Mouse (Mus musculus): ENCODE results near the gene Pknox2.
A peak's percentile ranks its signal among the peaks of the same experiment; 100 is the strongest.

Pknox2 gene

GRCm38 (mm10) chr9:36942561-36942960, 204.6 kb downstream of the Pknox2 start:
- no peak for DNase-seq (ENCODE audit: low spot score)

- DNase-seq (ENCODE audit: low spot score): no peak
These were observed 205.1 kb downstream of the Pknox2 start for GRCm38 (mm10) chr9:36942131-36942530.

DNA sequence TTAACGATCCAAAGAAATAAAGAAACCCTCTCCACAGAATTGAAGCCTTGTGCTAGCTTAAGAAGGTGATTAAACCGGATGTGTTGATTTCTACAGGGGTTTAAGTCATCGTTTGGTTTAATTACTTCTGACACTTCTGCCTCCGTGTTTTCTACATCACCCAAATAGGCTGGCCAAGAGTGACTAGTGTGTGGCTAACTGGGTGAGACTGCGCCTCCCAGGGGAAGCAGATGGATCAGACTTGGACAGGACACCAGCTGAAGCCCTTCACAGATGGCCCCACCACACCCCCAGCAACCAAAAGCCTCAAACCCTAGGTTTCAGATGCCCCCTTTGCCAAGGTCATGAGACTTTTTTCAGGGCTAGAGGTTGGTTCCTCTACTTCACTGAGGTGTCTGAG, 205.6 kb downstream of the Pknox2 start:
- DNase-seq (ENCODE audit: low spot score): no peak

- no peak for DNase-seq (ENCODE audit: low spot score)
These were observed 208.6 kb downstream of the Pknox2 start for GRCm38 (mm10) chr9:36938601-36939078.

GRCm38 (mm10) chr9:36933813-36934493, 213.3 kb downstream of the Pknox2 start:
- DNase-seq (ENCODE audit: low spot score): peak; percentile 55

DNA sequence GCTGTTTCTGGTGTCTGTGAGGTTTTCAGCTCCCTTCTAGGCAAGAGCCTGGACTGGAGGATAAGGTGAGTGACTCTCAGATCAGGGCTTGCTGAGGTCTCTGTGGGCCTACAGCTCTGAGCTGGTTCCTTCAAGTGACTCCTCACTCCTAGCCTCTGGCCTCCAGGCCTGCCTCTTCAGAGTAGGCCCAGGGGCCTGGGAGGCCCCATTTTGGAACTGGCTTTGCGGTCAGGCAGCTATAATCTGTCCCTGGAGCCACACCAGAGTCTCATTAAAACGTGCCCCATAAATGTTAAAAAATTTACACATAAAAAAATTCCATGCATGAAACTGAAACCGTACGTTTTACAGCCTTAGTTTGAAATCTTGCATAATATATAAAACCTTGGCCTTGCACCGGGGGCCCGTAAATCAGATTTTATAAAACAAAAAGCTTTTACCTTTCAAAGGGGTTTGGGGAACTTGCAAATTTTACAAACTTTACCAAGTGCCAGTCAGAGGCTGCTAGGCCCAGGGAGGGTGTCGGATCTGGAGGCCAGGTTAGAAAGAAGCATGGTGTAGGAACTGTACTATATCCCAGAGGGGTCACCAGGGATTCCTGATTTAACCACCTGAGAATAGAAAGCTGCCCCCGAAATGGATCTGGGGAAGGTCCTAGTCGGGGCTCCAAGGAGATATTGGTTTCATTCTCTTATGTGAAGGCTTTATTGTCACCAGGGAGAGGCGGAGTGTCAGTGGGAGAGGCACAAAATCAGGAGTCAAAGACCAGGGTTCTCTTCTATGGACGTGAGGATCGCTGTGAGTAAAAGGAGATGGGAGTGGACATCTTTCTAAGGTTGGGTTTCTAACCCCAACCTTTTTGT, 214.0 kb downstream of the Pknox2 start:
- no peak for DNase-seq (ENCODE audit: low spot score)

DNA sequence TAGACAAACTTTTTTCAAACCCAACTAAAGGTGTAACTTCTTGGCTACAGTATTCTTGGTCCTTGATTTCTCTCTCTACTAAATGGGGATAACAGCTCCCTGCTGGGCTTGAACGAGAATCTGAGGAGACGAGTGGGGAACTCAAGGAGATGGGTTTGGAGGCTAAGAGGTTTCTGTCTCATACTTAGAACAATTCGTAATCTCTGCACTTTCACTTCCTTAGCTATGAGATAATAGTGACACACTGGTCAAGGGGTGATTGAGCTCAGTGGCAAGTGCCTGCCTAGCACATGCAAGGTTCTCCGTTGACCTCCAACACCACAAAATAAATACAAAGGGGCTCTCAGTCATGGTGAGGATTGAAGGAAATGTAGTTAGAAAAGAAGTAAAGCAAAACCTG, 215.6 kb downstream of the Pknox2 start:
- DNase-seq (ENCODE audit: low spot score): no peak

DNA sequence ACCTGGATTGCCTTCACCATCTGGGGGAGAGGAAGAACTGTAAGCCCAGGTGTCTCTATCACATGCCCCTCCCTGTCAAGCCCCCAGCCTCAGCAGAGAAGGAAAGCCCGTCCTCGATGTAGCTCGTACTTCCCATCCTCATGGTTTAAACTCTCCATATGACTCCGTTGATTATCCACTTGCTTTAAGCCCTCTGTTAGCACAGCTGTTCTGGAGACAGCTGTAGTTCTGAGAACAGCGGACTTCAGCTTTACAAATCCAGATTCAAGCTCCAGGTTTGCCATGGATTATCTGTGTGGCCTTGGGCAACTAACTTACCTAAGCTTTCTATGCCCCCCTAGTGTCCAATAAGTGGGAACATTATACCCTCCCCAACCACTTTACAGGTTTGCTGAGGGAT, 223.5 kb downstream of the Pknox2 start:
- DNase-seq (ENCODE audit: low spot score): no peak

- DNase-seq (ENCODE audit: low spot score): no peak
These were observed 225.3 kb downstream of the Pknox2 start for GRCm38 (mm10) chr9:36921718-36922415.

DNA sequence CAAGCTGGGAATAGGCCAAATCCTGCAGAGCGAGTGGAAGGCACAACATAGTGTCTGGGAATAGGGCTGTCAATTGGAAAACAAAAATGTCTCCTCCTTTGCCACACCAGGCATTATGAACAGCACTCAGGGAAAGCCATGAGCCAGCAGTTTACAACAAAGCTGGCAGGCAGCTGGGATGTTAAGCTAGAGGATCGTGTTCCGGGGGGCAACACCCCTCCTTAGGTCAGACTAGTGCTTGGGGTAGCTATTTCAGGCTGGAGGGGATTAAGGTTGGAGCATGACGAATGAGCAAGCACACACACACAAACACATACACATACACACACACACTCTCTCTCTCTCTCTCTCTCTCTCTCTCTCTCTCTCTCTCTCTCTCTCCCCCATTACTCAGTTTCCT, 227.7 kb downstream of the Pknox2 start:
- no peak for DNase-seq (ENCODE audit: low spot score)

DNA sequence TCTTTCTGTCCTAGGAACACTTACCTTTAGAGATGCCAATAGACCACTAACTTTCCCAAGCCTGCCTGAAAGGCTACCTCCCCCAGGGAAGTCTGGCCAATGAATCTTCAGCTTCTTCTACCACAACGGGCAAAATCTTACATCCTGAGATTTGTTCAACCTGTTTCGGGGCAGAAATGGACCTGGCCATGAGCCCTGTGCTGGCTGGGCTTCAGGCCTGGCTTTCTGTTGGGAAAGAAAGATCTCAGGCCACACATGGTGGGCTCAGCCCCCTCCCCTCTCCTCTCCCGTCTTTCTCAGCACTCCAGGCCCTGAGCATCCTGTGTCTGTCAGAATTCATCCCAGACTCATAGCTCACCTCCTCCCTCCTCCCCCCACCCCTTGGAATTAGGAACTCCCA, 228.6 kb downstream of the Pknox2 start:
- DNase-seq (ENCODE audit: low spot score): no peak

- peak; percentile 36 for DNase-seq (ENCODE audit: low spot score)
These were observed 230.3 kb downstream of the Pknox2 start for GRCm38 (mm10) chr9:36916915-36917314.

- DNase-seq (ENCODE audit: low spot score): peak; percentile 53
These were observed 230.8 kb downstream of the Pknox2 start for GRCm38 (mm10) chr9:36916362-36916761.

GRCm38 (mm10) chr9:36905452-36905851, 241.8 kb downstream of the Pknox2 start:
- DNase-seq (ENCODE audit: low spot score): no peak

DNA sequence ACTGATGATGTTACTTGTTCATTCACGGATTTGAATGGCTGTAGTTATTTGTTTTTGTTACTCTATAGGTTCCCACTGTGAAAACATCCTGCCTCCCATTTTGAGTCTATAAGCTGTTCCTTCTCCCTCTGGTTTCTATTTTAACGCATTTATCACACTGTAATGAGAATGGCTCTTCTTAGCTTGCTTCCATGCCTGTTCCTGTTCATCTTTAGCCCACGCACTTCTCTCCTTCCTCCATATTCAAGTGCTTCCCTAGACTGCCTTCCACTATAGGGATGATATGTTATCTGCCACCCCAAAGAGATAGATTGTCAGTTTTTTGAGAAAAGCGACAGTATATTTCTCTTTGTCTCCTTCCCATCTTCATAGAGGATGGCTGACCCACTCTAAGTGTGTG, 246.7 kb downstream of the Pknox2 start:
- no peak for DNase-seq (ENCODE audit: low spot score)

DNA sequence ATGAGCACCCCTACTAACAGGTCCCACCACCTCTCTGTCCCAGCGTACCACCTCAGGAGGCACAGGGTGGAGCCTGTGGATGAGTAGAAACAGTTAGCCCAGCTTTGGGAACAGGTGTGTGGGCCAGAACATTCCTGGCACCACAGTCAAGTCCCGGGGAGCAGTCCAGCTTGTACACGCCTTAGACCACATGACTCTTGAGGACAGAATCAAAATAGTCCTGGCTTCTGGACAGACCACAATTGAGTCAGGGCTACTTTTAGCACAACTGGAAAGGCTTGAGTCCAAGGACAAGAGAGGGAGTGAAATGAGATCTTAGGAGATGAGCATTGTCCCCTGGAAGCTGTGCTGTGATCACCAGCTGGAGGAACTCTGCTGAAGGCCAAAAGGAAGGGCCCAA, 248.6 kb downstream of the Pknox2 start:
- no peak for DNase-seq (ENCODE audit: low spot score)

DNA sequence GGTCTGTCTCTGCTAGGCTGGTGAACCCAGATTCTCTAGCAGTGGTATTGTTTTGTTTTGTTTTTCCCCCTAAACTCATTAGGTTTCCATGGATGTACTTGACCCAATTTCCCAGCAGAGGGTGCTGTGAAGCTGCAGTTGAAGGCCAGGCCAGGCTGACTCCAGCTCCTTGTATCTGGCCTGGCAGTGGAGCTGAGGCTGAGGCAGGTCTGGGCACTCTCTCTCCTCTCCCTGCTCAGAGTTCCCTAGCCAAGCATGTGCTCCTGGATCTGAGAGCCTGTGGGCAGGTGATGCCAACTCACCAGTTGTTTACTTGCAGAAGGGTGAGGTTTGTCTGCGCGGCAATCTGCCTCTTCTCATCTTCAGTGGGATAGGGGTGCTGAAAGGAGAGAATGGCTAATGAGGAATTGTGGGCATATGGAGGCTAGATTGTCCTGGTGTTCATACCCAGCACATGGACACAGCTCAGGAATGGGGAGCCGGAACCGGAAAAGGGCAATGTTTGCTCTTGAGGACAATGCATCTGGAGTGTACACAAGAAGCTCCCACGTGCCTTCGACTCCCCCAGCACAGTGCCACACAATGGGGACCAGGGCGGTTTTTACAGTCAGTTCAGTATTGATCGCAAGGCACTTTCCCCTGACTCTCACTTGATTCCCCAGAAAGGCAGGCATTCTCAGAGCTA, 252.1 kb downstream of the Pknox2 start:
- no peak for DNase-seq (ENCODE audit: low spot score)

DNA sequence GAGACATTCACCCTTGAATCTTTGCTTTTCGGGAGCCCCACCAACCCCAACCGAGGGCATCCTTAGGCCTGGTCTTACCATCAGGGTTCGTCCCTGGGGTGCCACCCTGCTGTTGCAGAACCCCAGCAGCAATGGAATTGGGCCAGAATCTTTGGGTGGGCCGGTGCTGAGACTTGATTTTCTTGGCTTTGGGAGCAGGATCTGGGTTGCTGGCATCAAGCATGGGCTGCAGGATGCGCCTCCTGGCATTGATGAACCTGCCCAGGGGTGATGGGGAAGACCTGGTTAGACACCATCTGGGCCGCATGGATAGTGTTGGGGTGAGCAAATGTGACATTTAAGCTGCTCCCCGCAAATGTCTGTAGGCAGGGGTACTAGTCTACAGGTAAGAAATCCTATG, 253.0 kb downstream of the Pknox2 start:
- DNase-seq (ENCODE audit: low spot score): no peak

GRCm38 (mm10) chr9:36893413-36893990, 253.7 kb downstream of the Pknox2 start:
- no peak for DNase-seq (ENCODE audit: low spot score)

DNA sequence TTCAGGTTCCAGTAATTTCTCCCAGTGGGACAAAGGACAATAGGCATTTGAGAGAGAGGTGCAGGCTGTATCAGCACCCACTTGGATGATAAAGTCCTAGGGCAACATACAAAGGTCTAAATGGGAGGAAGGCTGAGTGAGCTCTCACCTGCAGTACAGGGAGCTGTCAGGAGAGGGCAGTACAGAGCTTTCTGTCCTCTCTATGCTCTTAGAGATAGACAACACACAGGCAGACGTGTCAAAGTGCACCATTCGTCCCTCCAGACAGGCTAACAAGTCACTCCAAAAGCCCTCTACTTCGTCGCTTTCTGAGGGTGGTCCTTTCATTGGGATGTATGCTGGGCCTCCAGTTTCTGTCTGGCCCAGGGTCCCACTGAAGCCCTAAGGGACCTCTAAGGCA, 256.7 kb downstream of the Pknox2 start:
- DNase-seq (ENCODE audit: low spot score): no peak

- no peak for DNase-seq (ENCODE audit: low spot score)
These were observed 262.0 kb downstream of the Pknox2 start for GRCm38 (mm10) chr9:36885237-36885636.

DNA sequence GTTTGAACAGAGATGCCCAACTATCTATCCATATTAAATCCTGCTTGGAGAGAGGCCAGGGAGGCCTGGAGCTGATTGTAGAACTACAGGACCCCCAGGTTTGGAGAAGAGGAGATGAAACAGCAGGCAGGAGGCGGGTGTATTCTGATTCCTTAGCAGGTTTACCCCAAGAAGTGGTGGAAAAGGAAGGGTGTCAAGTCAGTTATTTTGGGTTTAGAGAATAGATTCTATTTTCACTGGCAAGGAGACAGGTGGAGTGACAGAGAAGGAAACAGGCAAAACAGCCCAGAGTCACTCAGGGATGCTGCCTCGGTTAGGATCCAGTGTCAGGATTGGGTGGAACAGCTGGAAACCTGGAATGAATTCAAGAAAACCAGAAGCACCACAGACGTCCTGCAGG, 263.6 kb downstream of the Pknox2 start:
- no peak for DNase-seq (ENCODE audit: low spot score)
